Mouse (Mus musculus): ENCODE measurements around the gene Slc3a1. TPM values are rescaled to one million over a fixed set of nuclear protein-coding genes. Genes with fewer than 3 reads are reported as not detected.

The Slc3a1 gene
- under 1 TPM in 1 of 2 experiments, not detected in 1; 0.27 TPM for total RNA-seq (2021)
- long read RNA-seq: 0 reads

- DNase-seq (ENCODE audit: low spot score in 2 of 2): no peak
These were observed at the start of gene Slc3a1 for GRCm38 (mm10) chr17:85028093-85028739. Gene Slc3a1, plus strand, starts transcription at chr17:85028376.

- DNase-seq (ENCODE audit: low spot score in 2 of 2): no peak
These were observed 46.5 kb upstream of the Slc3a1 start for GRCm38 (mm10) chr17:84981721-84982120.

DNA sequence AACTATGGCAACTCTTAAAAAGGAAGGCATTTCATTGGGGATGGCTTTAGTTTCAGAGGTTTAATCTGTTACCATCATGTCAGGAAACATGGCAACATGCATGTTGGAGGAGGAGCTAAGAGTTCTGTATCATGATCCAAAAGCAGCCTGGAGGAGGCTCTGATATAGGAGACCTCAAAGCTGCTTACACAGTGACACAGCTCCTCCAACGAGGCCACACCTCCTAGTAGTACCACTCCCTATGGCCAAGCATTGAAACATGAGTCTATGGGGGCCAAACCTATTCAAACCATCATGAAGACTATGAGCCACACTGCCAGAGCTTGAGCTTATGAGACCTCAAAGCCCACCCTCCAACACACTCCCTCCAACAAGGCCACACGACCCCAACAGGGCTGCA, 45.4 kb upstream of the Slc3a1 start:
- no peak for DNase-seq (ENCODE audit: low spot score in 2 of 2)

- no peak for DNase-seq (ENCODE audit: low spot score in 2 of 2)
These were observed 41.8 kb upstream of the Slc3a1 start for GRCm38 (mm10) chr17:84986368-84986767.

DNA sequence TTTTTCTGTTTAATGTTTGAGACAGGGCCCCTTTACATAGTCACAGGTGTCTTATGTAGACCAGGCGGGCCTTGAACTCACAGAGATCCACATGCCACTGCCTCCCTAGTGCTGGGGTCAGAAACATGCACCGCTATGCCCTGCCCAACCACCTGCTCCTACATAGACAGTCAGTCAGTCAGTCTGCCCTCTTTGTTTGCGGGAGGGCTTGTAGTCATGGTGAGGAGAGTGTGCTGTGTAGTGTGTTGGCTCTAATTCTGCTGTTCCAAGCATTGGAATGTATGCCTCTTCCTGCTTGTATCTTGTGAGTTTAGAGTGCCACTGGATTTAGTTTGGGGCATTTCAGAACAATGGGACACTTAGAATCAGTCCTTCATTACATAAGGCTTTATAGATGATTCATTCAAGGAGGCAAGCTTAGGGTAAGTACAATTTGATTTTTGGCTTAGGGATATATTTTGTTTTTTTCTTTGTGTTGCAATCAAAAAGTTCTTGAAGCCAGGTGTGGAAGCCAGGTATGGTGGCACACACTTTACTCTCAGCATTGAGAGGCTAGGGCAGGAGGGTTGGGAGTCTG, 40.3 kb upstream of the Slc3a1 start:
- DNase-seq (ENCODE audit: low spot score in 2 of 2): no peak

- DNase-seq (ENCODE audit: low spot score in 2 of 2): no peak
These were observed 39.7 kb upstream of the Slc3a1 start for GRCm38 (mm10) chr17:84988514-84988913.

DNA sequence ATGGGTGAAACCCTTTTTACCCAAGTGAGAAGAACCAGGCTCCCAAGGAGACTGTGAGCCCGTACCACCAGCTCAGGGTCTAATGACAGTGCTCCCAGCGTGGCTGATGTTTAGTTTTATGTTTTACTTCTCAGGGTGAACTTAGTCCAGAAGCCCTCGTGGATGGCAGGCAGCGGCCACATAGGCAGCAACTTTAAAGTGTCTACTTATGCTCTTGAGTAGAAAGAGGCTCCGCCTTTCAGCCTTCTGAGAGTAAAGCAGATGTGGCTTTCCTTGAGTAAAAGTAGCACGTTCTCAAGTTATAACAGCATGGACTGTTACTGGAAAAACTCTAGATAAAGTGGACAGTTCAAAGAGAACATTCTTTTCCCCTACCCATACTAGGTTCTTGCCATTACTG, 32.3 kb upstream of the Slc3a1 start:
- DNase-seq (ENCODE audit: low spot score in 2 of 2): no peak

DNA sequence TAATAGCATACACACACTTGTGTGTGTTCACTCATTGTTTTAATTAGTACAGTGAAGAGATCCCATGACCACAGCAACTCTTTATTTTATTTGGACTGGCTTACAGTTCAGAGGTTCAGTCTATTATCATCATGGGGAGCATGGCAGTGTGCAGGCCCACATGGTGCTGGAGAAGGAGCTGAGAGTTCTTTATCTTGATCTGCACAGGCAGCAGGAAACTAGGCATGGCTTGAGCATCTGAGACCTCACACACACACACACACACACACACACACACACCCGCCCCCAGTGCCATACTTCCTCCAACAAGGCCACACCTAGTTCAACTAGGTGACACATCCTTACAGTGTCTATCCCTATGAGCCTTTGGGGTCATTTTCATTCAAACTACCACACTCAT, 30.5 kb upstream of the Slc3a1 start:
- no peak for DNase-seq (ENCODE audit: low spot score in 2 of 2)

- DNase-seq (ENCODE audit: low spot score in 2 of 2): no peak
These were observed 28.5 kb upstream of the Slc3a1 start for GRCm38 (mm10) chr17:84999636-85000035.

GRCm38 (mm10) chr17:85013485-85013884, 14.7 kb upstream of the Slc3a1 start:
- DNase-seq (ENCODE audit: low spot score in 2 of 2): no peak

GRCm38 (mm10) chr17:85014632-85015031, 13.5 kb upstream of the Slc3a1 start:
- no peak for DNase-seq (ENCODE audit: low spot score in 2 of 2)

DNA sequence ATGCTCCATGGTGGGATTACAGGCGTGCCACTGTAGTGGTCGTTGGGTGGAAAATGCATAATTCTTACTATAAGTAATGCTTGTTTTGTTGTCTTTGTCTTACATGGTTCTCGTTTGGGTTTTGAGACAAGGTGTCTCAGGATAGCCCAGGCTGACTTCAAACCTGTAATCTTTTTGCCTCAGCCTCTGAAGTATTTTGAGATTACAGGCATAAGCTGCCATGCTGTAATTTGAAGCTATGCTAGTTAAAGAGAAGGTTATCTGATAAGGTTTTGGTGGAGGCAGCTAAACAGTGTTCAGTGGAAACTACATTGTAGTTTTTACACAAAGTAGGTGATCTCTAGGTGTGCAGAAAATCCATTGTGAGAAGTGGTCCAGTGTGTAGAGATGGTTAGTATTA, 9.8 kb upstream of the Slc3a1 start:
- no peak for DNase-seq (ENCODE audit: low spot score in 2 of 2)

DNA sequence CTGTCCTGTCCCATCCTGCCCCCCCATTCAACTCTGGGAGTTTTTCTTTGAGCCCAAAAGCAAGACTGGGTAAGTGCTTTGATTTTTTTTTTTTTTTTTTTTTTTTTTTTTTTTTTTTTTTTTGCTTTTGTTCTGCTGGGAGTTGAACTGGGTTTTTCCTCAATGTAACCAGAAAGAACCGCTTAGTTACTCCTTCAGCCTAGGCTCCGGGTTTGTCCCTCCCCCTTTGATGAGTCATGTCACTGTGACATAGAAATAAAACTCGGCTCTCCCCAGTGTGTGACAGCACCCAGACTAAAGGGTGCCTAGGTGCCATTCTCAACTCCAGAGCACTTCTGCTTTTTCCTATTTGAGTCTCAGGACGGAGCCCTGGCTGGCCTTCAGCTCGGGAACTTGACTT, 9.4 kb upstream of the Slc3a1 start:
- no peak for DNase-seq (ENCODE audit: low spot score in 2 of 2)

- no peak for DNase-seq (ENCODE audit: low spot score in 2 of 2)
These were observed 7.8 kb upstream of the Slc3a1 start for GRCm38 (mm10) chr17:85020343-85020742.

- peak in 1 of 2 experiments; percentile 81 for DNase-seq (ENCODE audit: low spot score in 2 of 2)
These were observed 4.7 kb upstream of the Slc3a1 start for GRCm38 (mm10) chr17:85023247-85024167.

- DNase-seq (ENCODE audit: low spot score in 2 of 2): no peak
These were observed 3.9 kb upstream of the Slc3a1 start for GRCm38 (mm10) chr17:85024237-85024636.

- DNase-seq (ENCODE audit: low spot score in 2 of 2): no peak
These were observed 3.0 kb upstream of the Slc3a1 start for GRCm38 (mm10) chr17:85025151-85025550.

DNA sequence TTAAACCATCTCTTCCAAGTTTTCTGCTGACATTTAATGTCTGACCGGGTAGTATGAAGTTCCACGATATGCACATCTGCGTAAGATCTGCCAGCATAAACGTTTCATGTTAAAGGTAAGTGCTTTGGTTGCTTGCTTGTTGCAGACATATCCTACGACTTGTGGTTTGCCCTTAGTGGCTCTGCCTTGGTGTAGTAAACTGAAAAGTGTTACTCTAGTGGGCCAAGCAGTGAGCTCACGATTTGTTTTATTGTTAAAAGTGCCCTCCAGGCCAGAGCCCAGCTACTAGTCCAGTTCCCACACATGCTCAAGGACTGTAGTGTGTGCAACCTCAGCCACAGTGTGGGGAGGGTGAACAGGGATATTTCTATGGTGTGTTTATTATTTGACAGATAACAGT, 1.7 kb upstream of the Slc3a1 start:
- DNase-seq (ENCODE audit: low spot score in 2 of 2): no peak

DNA sequence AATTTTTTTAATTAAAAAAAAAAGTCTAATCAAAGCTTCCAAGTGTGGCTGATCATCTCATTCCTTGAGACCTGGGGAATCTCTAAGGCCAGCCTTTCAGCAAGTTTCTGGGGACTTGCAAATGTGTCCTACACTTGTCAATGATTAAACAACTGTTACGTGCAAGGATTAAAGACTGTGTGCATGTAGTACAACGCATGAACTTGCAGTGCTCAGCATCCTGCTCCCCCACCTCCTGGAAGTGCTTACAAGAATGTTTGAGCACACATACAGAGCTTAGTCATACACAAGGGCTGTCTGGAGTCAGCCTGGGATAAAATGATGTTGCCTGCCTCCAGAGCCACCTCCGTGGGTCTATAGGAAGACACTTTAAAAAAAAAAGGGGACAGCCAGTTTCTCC, 929 bp upstream of the Slc3a1 start:
- no peak for DNase-seq (ENCODE audit: low spot score in 2 of 2)

GRCm38 (mm10) chr17:85028797-85029196, 621 bp downstream of the Slc3a1 start:
- DNase-seq (ENCODE audit: low spot score in 2 of 2): no peak

- no peak for DNase-seq (ENCODE audit: low spot score in 2 of 2)
These were observed 2.5 kb downstream of the Slc3a1 start for GRCm38 (mm10) chr17:85030651-85031050.

DNA sequence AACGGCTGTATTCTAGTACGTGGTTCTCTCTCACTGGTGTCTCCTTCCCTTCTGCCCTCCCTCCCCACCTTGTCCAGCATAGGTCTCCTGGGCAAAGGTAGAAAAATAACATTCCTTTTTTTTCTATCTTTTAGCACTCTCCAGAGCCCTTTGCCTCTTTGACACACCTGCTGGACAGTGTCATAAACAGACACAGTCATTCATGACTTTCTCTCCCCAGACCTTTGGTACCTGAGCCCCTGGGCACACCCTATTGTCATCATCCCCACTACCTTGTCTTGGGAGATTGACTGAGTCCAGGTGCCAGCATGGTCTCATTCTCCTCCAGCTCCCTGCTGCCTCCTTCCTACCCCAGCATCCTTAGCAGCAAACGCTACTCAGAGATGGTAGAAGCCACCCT, 4.9 kb downstream of the Slc3a1 start:
- DNase-seq (ENCODE audit: low spot score in 2 of 2): no peak
